Mouse (Mus musculus) hindbrain, embryonic 16.5 days (tissue): Measurements from ENCODE around the gene Aktip. TPM values are rescaled to one million over a fixed set of nuclear protein-coding genes. Genes with fewer than 3 reads are reported as not detected.

Source experiments
- ATAC-seq: fragments of 200-750 bp; cut with Nextera tagmentation; 2 replicates; pipeline ENCODE4 v1.8.0; 2017; ENCODE audit warnings: moderate TSS enrichment, moderate library complexity
- H3K27ac ChIP-seq: fragments of 300-500 bp; sonication (generic); 2 replicates; pipeline ENCODE4 v1.5.1; 2014; ENCODE audit warnings: low read depth, mild to moderate bottlenecking, control low read depth, low read length, moderate library complexity
- H3K27me3 ChIP-seq: fragments of 300-500 bp; sonication (generic); replicated peaks from 2 replicates; pipeline ENCODE4 v1.6.1; 2014; ENCODE audit warnings: low read length; ENCODE audit not compliant: control insufficient read depth, insufficient read depth
- H3K36me3 ChIP-seq: fragments of 300-500 bp; sonication (generic); 2 replicates; pipeline ENCODE4 v1.6.1; 2014; ENCODE audit warnings: mild to moderate bottlenecking, low read length, moderate library complexity, mixed read lengths; ENCODE audit not compliant: control insufficient read depth, insufficient read depth
- H3K4me1 ChIP-seq: fragments of 300-500 bp; sonication (generic); 2 replicates; pipeline ENCODE4 v1.6.1; 2014; ENCODE audit warnings: low read depth, low read length; ENCODE audit not compliant: control insufficient read depth, insufficient read depth
- H3K4me2 ChIP-seq: fragments of 300-500 bp; sonication (generic); 2 replicates; pipeline ENCODE4 v1.6.1; 2014; ENCODE audit warnings: mild to moderate bottlenecking, low read length, control low read depth, moderate library complexity
- H3K4me3 ChIP-seq: fragments of 300-500 bp; sonication (generic); 2 replicates; pipeline ENCODE4 v1.5.1; 2014; ENCODE audit warnings: mild to moderate bottlenecking, low read length, control low read depth, moderate library complexity
- H3K9ac ChIP-seq: fragments of 300-500 bp; sonication (generic); 2 replicates; pipeline ENCODE4 v1.6.1; 2014; ENCODE audit warnings: low read depth, mild to moderate bottlenecking, control low read depth, low read length, moderate library complexity
- H3K9me3 ChIP-seq: fragments of 300-500 bp; sonication (generic); 2 replicates; pipeline ENCODE4 v1.6.1; 2014; ENCODE audit warnings: mild to moderate bottlenecking, low read length, moderate library complexity; ENCODE audit not compliant: control insufficient read depth
- WGBS: fragments of 180-500 bp; shearing (Covaris S2); extraction: QIAGEN DNeasy Blood & Tissue Kit; methylation state at CpG from one replicate; pipeline ENCODE4 v1.1.7; 2014; 5-methylcytosine and 5-hydroxymethylcytosine counted together
- polyA plus RNA-seq: library from polyadenylated mRNA; unstranded; fragments of >200 nt; fragmentation: Nextera tagmentation; extraction: Ambion mirVana; gene quantifications from 2 replicates; pipeline ENCODE4 v1.2.1, GENCODE M21; 2015

Aktip gene
- polyA plus RNA-seq, 1 experiment from 2014 or later, result 140 TPM

DNA sequence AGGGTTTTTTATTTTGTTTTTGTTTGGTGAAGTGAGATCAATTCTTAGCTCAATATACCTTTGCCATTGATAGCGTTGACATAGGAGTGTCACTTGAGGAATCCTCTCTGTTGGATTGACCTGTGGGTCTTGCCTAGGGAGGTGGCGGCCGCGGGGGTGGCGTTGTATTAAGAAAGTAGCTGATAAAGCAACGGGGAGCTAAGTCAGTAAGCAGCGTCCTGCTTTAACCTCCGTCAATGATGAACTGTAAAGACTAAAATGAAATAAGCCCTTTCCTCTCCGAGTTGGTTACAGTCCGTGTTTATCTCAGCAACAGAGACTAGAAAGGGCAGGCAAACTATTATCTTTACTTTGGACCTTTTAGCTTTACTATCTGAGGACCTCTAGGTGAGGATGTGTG, 130.4 kb downstream of the Aktip start:
- Histone ChIP-seq H3K9me3 (no peaks in the 10 kb centered on the region), H3K4me3 (peak overlapping the region; percentile 91), H3K27me3 (no peaks in the 10 kb centered on the region), H3K27ac (peak overlapping the region; percentile 64; the same call in 1 of the 2 replicates), H3K4me1 (peaks cover 15% of the 10 kb centered on the region), H3K9ac (peak overlapping the region; percentile 59), H3K4me2 (peak overlapping the region; percentile 79), H3K36me3 (no peaks in the 10 kb centered on the region)
- 6% methylated on average over 10 of the region's 10 CpGs for WGBS
- ATAC-seq, result peak; percentile 53

DNA sequence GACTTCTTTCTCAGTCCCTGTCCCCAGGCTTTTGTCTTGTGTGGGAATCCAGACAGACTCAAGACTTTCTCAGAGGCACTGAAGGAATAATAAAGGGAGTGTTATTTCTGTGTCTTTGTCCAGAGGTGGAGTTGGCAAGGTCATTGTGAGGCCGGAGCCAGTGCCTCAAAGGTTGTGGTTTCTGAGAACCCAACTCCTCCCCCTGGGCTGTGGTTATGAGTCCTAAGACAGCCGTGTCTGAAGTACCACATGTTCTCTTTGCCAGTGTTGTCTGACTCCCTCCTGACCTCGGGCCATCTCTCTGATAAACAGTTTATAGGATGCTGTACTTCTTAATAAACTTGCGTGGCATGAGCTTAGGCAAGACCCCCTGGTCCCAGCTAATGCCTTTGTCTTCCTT, 134.6 kb downstream of the Aktip start:
- H3K9me3 ChIP-seq, result no peaks in the 10 kb centered on the region
- H3K4me1 ChIP-seq, result peaks cover 4% of the 10 kb centered on the region
- H3K27ac ChIP-seq, result no peak overlapping the region
- no peaks in the 10 kb centered on the region for H3K36me3 ChIP-seq
- no peak overlapping the region for H3K4me3 ChIP-seq
- H3K27me3 ChIP-seq, result no peaks in the 10 kb centered on the region
- no peak for ATAC-seq
- H3K9ac ChIP-seq, result no peak overlapping the region
- 78% methylated on average over 4 of the region's 4 CpGs for WGBS
- no peak overlapping the region for H3K4me2 ChIP-seq

Other genes with a start within 250 kb of the Aktip start
- 20.0 and 22.8 TPM in 2 replicates for gene Rbl2, start 129.9 kb downstream of the Aktip start, polyA plus RNA-seq
- gene Rpgrip1l, start 113.3 kb upstream of the Aktip start, polyA plus RNA-seq, result 10.0 and 10.6 TPM in 2 replicates
- gene Fto, start 113.5 kb upstream of the Aktip start, polyA plus RNA-seq, result 151 and 169 TPM in 2 replicates